Mouse (Mus musculus): ENCODE measurements around the gene Rbms1. TPM values are rescaled to one million over a fixed set of nuclear protein-coding genes. Genes with fewer than 3 reads are reported as not detected.

Gene Rbms1
- polyA plus RNA-seq, 1 experiment = 42.9 TPM

GRCm38 (mm10) chr2:60722967-60723366 is 240.0 kb downstream of the Rbms1 start:
- no peak overlapping the region for H3ac ChIP-seq (ENCODE audit: control insufficient read depth, insufficient read length, low read depth)
- no peaks in the 10 kb centered on the region for H3K79me3 ChIP-seq (ENCODE audit: low read depth)
- no peak overlapping the region for H3K4me3 ChIP-seq (ENCODE audit: insufficient read depth, poor library complexity, severe bottlenecking)
- no peaks in the 10 kb centered on the region for H3K79me2 ChIP-seq (ENCODE audit: control insufficient read depth, insufficient read depth)
- TF ChIP-seq CEBPB (IDR thresholded peaks at IDR 0.05; ENCODE audit: low read depth) (no peak), USF1 (IDR thresholded peaks at IDR 0.05; ENCODE audit: low read depth) (no peak), MYOG (IDR thresholded peaks at IDR 0.05; ENCODE audit: control insufficient read depth, extremely low read depth, insufficient read length) (no peak), MAX (IDR thresholded peaks at IDR 0.05) (no peak), MYOD1 (IDR thresholded peaks at IDR 0.05; ENCODE audit: control insufficient read depth, insufficient read length, low read depth) (no peak), FOSL1 (IDR thresholded peaks at IDR 0.05; ENCODE audit: insufficient read depth, low read length, poor library complexity, severe bottlenecking) (no peak), CTCF (IDR thresholded peaks at IDR 0.05; ENCODE audit: control insufficient read depth, insufficient read depth, insufficient read length) (no peak)
- H3K36me3 ChIP-seq (ENCODE audit: control insufficient read depth, insufficient read depth) = no peaks in the 10 kb centered on the region
- H3K27me3 ChIP-seq (ENCODE audit: control insufficient read depth, insufficient read depth, insufficient read length) = no peaks in the 10 kb centered on the region

DNA sequence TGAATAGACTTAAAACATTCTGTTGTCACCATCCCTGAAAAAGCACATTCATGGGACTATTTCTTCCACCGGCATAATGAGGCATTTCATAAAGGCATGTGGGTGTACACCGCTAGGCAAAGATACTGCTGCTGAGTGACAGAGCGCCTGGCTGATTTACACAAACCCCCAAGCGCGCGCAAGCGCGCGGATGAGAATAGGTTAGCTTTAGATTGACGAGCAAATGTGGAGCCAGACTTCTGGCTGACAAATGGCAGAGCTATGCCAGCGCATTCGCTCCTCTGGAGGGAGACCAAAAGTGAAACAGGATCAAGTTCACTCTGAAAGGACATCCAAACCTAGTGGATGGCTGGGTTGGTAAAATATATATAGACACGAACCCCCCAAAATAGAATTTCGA is 240.5 kb downstream of the Rbms1 start, which contains the start of gene Itgb6:
Gene Itgb6, minus strand, starts transcription at position 130 of the 400 bp plus-strand sequence.
- TF ChIP-seq MYOD1 (IDR thresholded peaks at IDR 0.05; ENCODE audit: control insufficient read depth, insufficient read length, low read depth) (peak; percentile 56), MAX (IDR thresholded peaks at IDR 0.05) (no peak)
- Histone ChIP-seq H3K27me3 (ENCODE audit: control insufficient read depth, insufficient read depth, insufficient read length) (no peaks in the 10 kb centered on the region), H3K4me3 (ENCODE audit: insufficient read depth, poor library complexity, severe bottlenecking) (no peak within 1 kb of the TSS), H3K79me2 (ENCODE audit: control insufficient read depth, insufficient read depth) (no peaks in the 10 kb centered on the region), H3ac (ENCODE audit: control insufficient read depth, insufficient read length, low read depth) (peak within 1 kb of the TSS; percentile 19), H3K36me3 (ENCODE audit: control insufficient read depth, insufficient read depth) (no peaks in the 10 kb centered on the region), H3K79me3 (ENCODE audit: low read depth) (no peaks in the 10 kb centered on the region)

GRCm38 (mm10) chr2:60720906-60721305 is 242.1 kb downstream of the Rbms1 start:
- Histone ChIP-seq H3K79me2 (ENCODE audit: control insufficient read depth, insufficient read depth) (no peaks in the 10 kb centered on the region), H3K4me3 (ENCODE audit: insufficient read depth, poor library complexity, severe bottlenecking) (no peak overlapping the region), H3K79me3 (ENCODE audit: low read depth) (no peaks in the 10 kb centered on the region), H3ac (ENCODE audit: control insufficient read depth, insufficient read length, low read depth) (no peak overlapping the region), H3K36me3 (ENCODE audit: control insufficient read depth, insufficient read depth) (no peaks in the 10 kb centered on the region), H3K27me3 (ENCODE audit: control insufficient read depth, insufficient read depth, insufficient read length) (no peaks in the 10 kb centered on the region)
- TF ChIP-seq MAX (IDR thresholded peaks at IDR 0.05) = no peak
- no peak for TF ChIP-seq MYOG (IDR thresholded peaks at IDR 0.05; ENCODE audit: control insufficient read depth, extremely low read depth, insufficient read length)
- no peak for TF ChIP-seq CTCF (IDR thresholded peaks at IDR 0.05; ENCODE audit: control insufficient read depth, insufficient read depth, insufficient read length)
- no peak for TF ChIP-seq MYOD1 (IDR thresholded peaks at IDR 0.05; ENCODE audit: control insufficient read depth, insufficient read length, low read depth)
- no peak for TF ChIP-seq CEBPB (IDR thresholded peaks at IDR 0.05; ENCODE audit: low read depth)
- no peak for TF ChIP-seq USF1 (IDR thresholded peaks at IDR 0.05; ENCODE audit: low read depth)
- TF ChIP-seq FOSL1 (IDR thresholded peaks at IDR 0.05; ENCODE audit: insufficient read depth, low read length, poor library complexity, severe bottlenecking) = no peak

GRCm38 (mm10) chr2:60720205-60720604 is 242.8 kb downstream of the Rbms1 start:
- Histone ChIP-seq H3K79me2 (ENCODE audit: control insufficient read depth, insufficient read depth) (no peaks in the 10 kb centered on the region), H3K36me3 (ENCODE audit: control insufficient read depth, insufficient read depth) (no peaks in the 10 kb centered on the region), H3K79me3 (ENCODE audit: low read depth) (no peaks in the 10 kb centered on the region), H3K4me3 (ENCODE audit: insufficient read depth, poor library complexity, severe bottlenecking) (no peak overlapping the region), H3ac (ENCODE audit: control insufficient read depth, insufficient read length, low read depth) (no peak overlapping the region), H3K27me3 (ENCODE audit: control insufficient read depth, insufficient read depth, insufficient read length) (no peaks in the 10 kb centered on the region)
- TF ChIP-seq MAX (IDR thresholded peaks at IDR 0.05) (no peak), MYOD1 (IDR thresholded peaks at IDR 0.05; ENCODE audit: control insufficient read depth, insufficient read length, low read depth) (no peak), FOSL1 (IDR thresholded peaks at IDR 0.05; ENCODE audit: insufficient read depth, low read length, poor library complexity, severe bottlenecking) (no peak), CEBPB (IDR thresholded peaks at IDR 0.05; ENCODE audit: low read depth) (no peak), MYOG (IDR thresholded peaks at IDR 0.05; ENCODE audit: control insufficient read depth, extremely low read depth, insufficient read length) (no peak), CTCF (IDR thresholded peaks at IDR 0.05; ENCODE audit: control insufficient read depth, insufficient read depth, insufficient read length) (no peak), USF1 (IDR thresholded peaks at IDR 0.05; ENCODE audit: low read depth) (no peak)

- no peaks in the 10 kb centered on the region for H3K79me2 ChIP-seq (ENCODE audit: control insufficient read depth, insufficient read depth)
- no peak overlapping the region for H3ac ChIP-seq (ENCODE audit: control insufficient read depth, insufficient read length, low read depth)
- H3K79me3 ChIP-seq (ENCODE audit: low read depth) = no peaks in the 10 kb centered on the region
- H3K27me3 ChIP-seq (ENCODE audit: control insufficient read depth, insufficient read depth, insufficient read length) = no peaks in the 10 kb centered on the region
- TF ChIP-seq CEBPB (IDR thresholded peaks at IDR 0.05; ENCODE audit: low read depth) (no peak), USF1 (IDR thresholded peaks at IDR 0.05; ENCODE audit: low read depth) (no peak), CTCF (IDR thresholded peaks at IDR 0.05; ENCODE audit: control insufficient read depth, insufficient read depth, insufficient read length) (no peak), MYOD1 (IDR thresholded peaks at IDR 0.05; ENCODE audit: control insufficient read depth, insufficient read length, low read depth) (no peak), MAX (IDR thresholded peaks at IDR 0.05) (no peak), MYOG (IDR thresholded peaks at IDR 0.05; ENCODE audit: control insufficient read depth, extremely low read depth, insufficient read length) (no peak), FOSL1 (IDR thresholded peaks at IDR 0.05; ENCODE audit: insufficient read depth, low read length, poor library complexity, severe bottlenecking) (no peak)
- no peaks in the 10 kb centered on the region for H3K36me3 ChIP-seq (ENCODE audit: control insufficient read depth, insufficient read depth)
- H3K4me3 ChIP-seq (ENCODE audit: insufficient read depth, poor library complexity, severe bottlenecking) = no peak overlapping the region
Observed at GRCm38 (mm10) chr2:60717348-60717747, 245.6 kb downstream of the Rbms1 start.

DNA sequence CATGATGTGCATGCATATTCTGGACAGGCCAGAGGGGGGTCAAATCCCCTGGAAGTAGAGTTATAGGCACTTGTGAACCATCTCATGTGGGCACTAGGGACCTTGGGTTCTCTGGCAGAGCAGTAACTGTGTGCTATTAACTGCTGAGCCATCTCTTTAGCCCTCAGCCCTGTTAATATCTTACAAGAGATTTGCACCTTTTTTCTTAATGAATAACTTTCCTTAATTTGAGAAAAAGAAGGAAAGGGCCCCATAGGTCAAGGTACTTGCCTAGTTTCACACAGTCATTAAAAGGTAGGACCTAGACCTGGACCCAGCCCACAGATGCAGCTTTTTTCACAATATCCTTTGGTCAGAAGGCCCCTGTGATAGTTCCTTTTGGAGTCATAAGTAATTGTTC is 246.4 kb downstream of the Rbms1 start:
- H3K79me3 ChIP-seq (ENCODE audit: low read depth) = no peaks in the 10 kb centered on the region
- TF ChIP-seq CEBPB (IDR thresholded peaks at IDR 0.05; ENCODE audit: low read depth) (no peak), CTCF (IDR thresholded peaks at IDR 0.05; ENCODE audit: control insufficient read depth, insufficient read depth, insufficient read length) (no peak), FOSL1 (IDR thresholded peaks at IDR 0.05; ENCODE audit: insufficient read depth, low read length, poor library complexity, severe bottlenecking) (no peak), MAX (IDR thresholded peaks at IDR 0.05) (no peak), MYOD1 (IDR thresholded peaks at IDR 0.05; ENCODE audit: control insufficient read depth, insufficient read length, low read depth) (no peak), MYOG (IDR thresholded peaks at IDR 0.05; ENCODE audit: control insufficient read depth, extremely low read depth, insufficient read length) (no peak), USF1 (IDR thresholded peaks at IDR 0.05; ENCODE audit: low read depth) (no peak)
- no peaks in the 10 kb centered on the region for H3K27me3 ChIP-seq (ENCODE audit: control insufficient read depth, insufficient read depth, insufficient read length)
- no peak overlapping the region for H3K4me3 ChIP-seq (ENCODE audit: insufficient read depth, poor library complexity, severe bottlenecking)
- H3ac ChIP-seq (ENCODE audit: control insufficient read depth, insufficient read length, low read depth) = no peak overlapping the region
- H3K79me2 ChIP-seq (ENCODE audit: control insufficient read depth, insufficient read depth) = no peaks in the 10 kb centered on the region
- H3K36me3 ChIP-seq (ENCODE audit: control insufficient read depth, insufficient read depth) = no peaks in the 10 kb centered on the region

All from C2C12 (cell line).